In genomic region chr10:61618528-61618927, GRCm38 (mm10) we compare ENCODE assay signal across 12 mouse cellular contexts. TPM values are rescaled to one million over a fixed set of nuclear protein-coding genes. Genes with fewer than 3 reads are reported as not detected.
"Had no signal": no experiment of that assay in that cellular context is flagged by ENCODE, and none has a peak within 500 bp of the region (broad histone marks: within the 10 kb centered on the region; RNA-seq: fewer than 3 reads in every experiment).

No protein-coding gene starts in this region.

- H3K4me1 ChIP-seq: limb, embryonic 12.5 days; lung, embryonic 15.5 days had no signal

- ATAC-seq: midbrain, embryonic 13.5 days had no signal

- H3K9me3 ChIP-seq: lung, embryonic 15.5 days; midbrain, embryonic 13.5 days had no signal

- H3K9ac ChIP-seq: limb, embryonic 12.5 days; lung, embryonic 15.5 days; midbrain, embryonic 13.5 days had no signal

- H3K27ac ChIP-seq: limb, embryonic 12.5 days; lung, embryonic 15.5 days; midbrain, embryonic 13.5 days had no signal

- H3K4me3 ChIP-seq: limb, embryonic 12.5 days; lung, embryonic 15.5 days; midbrain, embryonic 13.5 days had no signal

- H3K4me2 ChIP-seq: limb, embryonic 12.5 days; lung, embryonic 15.5 days; midbrain, embryonic 13.5 days had no signal

- H3K27me3 ChIP-seq: lung, embryonic 15.5 days had no signal

- DNase-seq: kidney, adult 11 months; kidney, postnatal 10 days; kidney, postnatal 4 days; layer of hippocampus, postnatal 36 days; lung, postnatal 14 days; right cerebral cortex, postnatal 14 days; thymus, postnatal 14 days had no signal

- H3K36me3 ChIP-seq: limb, embryonic 12.5 days; lung, embryonic 15.5 days; midbrain, embryonic 13.5 days had no signal

RNA-seq across cellular contexts. Expression of gene Npffr1, which starts 23.2 kb away (rescaled TPM):
- total RNA-seq: liver, adult 2 months had no signal
- polyA plus RNA-seq: liver, adult 2 months; liver, embryonic 16.5 days had no signal
